Mouse (Mus musculus) thymus, adult 2 months (tissue): ENCODE results near the gene Mcm2. TPM values are rescaled to one million over a fixed set of nuclear protein-coding genes. Genes with fewer than 3 reads are reported as not detected.
A peak's percentile ranks its signal among the peaks of the same experiment; 100 is the strongest.

ENCODE experiments used
- DNase-seq: peaks from one replicate; pipeline ENCODE4 v3.0.0; 2021
- H3K27ac ChIP-seq: fragments of 200-500 bp; 2 replicates; pipeline ENCODE4 v1.5.1; 2012; ENCODE audit warnings: low read length, control low read depth; ENCODE audit not compliant: control insufficient read depth, insufficient read depth
- H3K27me3 ChIP-seq: fragments of 200-500 bp; 2 replicates; pipeline ENCODE4 v1.6.1; 2012; ENCODE audit warnings: mild to moderate bottlenecking, low read length, moderate library complexity, mixed read lengths; ENCODE audit not compliant: control insufficient read depth, insufficient read depth
- H3K36me3 ChIP-seq: fragments of 200-500 bp; 2 replicates; pipeline ENCODE4 v1.6.1; 2012; ENCODE audit warnings: mild to moderate bottlenecking, low read length, moderate library complexity; ENCODE audit not compliant: control insufficient read depth, insufficient read depth
- H3K4me1 ChIP-seq: fragments of 200-500 bp; replicated peaks from 2 replicates; pipeline ENCODE4 v1.6.1; 2012; ENCODE audit warnings: low read length; ENCODE audit not compliant: control insufficient read depth, insufficient read depth
- H3K4me3 ChIP-seq: fragments of 200-500 bp; 2 replicates; pipeline ENCODE4 v1.5.1; 2012; ENCODE audit warnings: mild to moderate bottlenecking, low read length, control low read depth, moderate library complexity; ENCODE audit not compliant: control insufficient read depth, insufficient read depth
- CTCF ChIP-seq: fragments of 200-500 bp; IDR thresholded peaks from 2 replicates; pipeline ENCODE4 v1.5.1; 2012; ENCODE audit warnings: mild to moderate bottlenecking, control low read depth, low read length, moderate library complexity, borderline replicate concordance; ENCODE audit not compliant: control insufficient read depth, poor library complexity, insufficient read depth; ENCODE audit errors: extremely low read depth
- POLR2A ChIP-seq: fragments of 200-500 bp; IDR thresholded peaks from 2 replicates; pipeline ENCODE4 v1.6.1; 2012; ENCODE audit warnings: mild to moderate bottlenecking, low read length, control low read depth, moderate library complexity; ENCODE audit not compliant: control insufficient read depth, poor library complexity, insufficient read depth; ENCODE audit errors: extremely low read depth
- WGBS: fragments of 180-500 bp; shearing (Covaris S2); methylation state at CpG from one replicate; pipeline ENCODE4 v1.1.7; 2018; 5-methylcytosine and 5-hydroxymethylcytosine counted together
- polyA plus RNA-seq: library from polyadenylated mRNA; depleted of rRNA; stranded (reverse); fragments of >200 nt; gene quantifications from 2 replicates; pipeline ENCODE4 v1.2.3, GENCODE M21; 2012

Gene Mcm2
- polyA plus RNA-seq, 1 experiment = 169 TPM

DNA sequence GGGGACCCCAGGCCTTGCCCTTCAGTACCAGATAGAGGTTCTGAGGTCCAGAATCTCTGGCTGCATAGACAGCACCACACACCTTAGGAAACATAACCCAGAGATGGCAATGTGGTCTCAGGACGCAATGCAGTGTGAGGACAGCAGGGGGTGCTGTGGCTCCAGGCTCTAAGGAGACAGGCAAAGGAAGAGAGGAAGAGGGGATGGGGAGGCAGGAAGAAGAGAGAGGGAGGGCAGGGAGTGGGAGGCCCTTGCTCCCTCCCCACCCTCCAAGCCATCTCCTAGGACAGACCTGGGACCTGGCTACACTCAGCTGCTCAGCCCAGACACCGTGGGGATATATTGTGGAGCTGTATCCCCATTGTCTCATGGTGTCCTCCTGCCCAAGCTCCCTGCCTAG is 29.0 kb upstream of the Mcm2 start:
- H3K27ac ChIP-seq = no peak overlapping the region
- H3K4me3 ChIP-seq = no peak overlapping the region
- peaks cover 36% of the 10 kb centered on the region for H3K4me1 ChIP-seq
- H3K36me3 ChIP-seq = no peaks in the 10 kb centered on the region
- no peaks in the 10 kb centered on the region for H3K27me3 ChIP-seq
- DNase-seq = peak; percentile 86
- 0 out of 2 replicates have a peak, but pooled peaks have one; percentile 16 for TF ChIP-seq POLR2A
- TF ChIP-seq CTCF = peak; percentile 91
- WGBS = 13% methylated on average over 2 of the region's 2 CpGs

DNA sequence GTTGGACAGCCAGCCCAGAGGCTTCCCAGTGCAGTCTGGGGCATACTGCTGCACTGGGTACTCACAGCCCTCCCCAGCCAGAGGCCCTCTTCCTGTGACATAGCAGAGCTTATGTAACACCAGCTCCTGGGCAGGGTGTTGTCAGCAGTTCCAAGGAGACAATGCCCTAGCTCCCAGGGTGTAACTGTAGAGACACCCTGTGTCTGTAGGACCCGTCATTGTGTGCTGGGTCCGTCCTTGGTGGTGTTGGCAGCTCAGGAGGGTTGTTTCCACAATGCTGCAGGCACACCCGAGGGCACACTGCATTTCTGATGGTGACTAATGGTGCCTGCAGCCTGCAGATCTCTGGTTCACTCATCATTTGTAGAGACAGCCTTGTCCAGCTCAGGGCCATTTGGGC is 28.3 kb upstream of the Mcm2 start:
- H3K36me3 ChIP-seq = no peaks in the 10 kb centered on the region
- H3K27ac ChIP-seq = no peak overlapping the region
- WGBS = 48% methylated on average over 3 of the region's 3 CpGs
- H3K4me3 ChIP-seq = no peak overlapping the region
- no peaks in the 10 kb centered on the region for H3K27me3 ChIP-seq
- H3K4me1 ChIP-seq = peaks cover 36% of the 10 kb centered on the region
- no peak for DNase-seq
- TF ChIP-seq CTCF (no peak), POLR2A (no peak)

DNA sequence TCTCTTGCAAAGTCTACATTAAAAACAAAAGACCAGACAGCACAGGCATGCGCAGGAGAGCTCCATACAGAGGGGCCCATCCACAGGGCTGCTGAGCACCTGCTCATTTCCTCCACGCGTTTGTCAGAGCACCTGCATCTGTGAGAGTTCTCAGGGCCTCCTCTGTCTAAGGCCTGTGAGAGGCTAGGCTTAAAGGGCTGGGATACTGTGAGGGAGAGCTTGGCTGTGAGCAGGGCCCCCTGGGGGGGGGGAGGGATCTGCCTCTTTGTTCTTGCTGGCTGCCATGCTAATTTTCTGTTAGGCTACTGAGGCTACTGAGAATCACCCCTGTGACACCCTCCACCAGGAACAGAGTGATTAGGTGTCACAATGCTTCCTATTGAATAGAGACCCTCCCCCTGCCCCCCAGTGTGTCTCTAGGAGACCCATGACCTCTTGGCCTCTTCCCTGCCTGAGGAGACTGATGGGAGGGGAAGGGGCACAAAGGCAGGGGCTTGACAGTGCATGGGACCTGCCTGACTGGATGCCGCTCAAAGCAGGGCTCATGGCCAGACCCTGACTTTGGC is 27.1 kb upstream of the Mcm2 start:
- WGBS = 28% methylated on average over 4 of the region's 4 CpGs
- no peaks in the 10 kb centered on the region for H3K36me3 ChIP-seq
- peaks cover 36% of the 10 kb centered on the region for H3K4me1 ChIP-seq
- no peak for TF ChIP-seq POLR2A
- peak; percentile 48; the same call in 1 of the 2 replicates for TF ChIP-seq CTCF
- DNase-seq = peak; percentile 60
- no peaks in the 10 kb centered on the region for H3K27me3 ChIP-seq
- no peak overlapping the region for H3K4me3 ChIP-seq
- peak overlapping the region; percentile 73 for H3K27ac ChIP-seq

DNA sequence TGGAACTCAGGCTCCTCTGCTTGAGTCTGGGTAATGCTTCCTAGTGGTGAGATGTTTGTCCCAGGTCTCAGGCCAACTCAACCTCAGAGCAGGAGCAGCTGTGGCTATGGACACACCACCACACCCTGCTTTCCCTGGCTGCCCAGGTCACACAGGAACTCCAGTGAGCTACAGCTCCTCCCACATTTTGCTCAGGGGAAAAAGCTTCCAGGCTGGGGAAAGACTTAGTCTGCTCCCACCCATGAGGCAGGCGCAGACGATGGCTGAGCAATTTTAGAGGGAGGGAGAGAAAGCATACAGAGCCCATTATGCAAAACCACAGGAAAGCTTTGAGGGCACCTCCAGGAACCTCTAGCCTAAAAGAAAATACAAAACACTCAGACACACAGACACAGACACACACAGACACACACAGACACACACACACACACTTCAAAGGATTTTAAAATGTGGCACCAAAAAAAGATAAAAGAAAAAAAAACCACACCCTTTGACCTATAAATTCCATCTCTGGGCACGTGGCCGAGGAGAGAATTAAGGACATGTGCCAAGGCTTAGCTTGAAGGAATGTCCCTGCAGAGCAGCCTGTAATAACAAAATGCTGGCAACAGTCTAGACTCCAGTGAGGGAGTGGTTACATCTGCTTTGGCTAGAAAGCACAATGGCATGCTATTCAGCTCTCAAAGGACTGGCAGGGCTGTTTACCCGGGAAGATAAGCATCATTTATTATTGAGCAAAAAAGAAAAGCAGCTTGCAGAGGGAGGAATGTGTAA is 26.1 kb upstream of the Mcm2 start:
- TF ChIP-seq CTCF = no peak
- no peak for TF ChIP-seq POLR2A
- Histone ChIP-seq H3K4me3 (no peak overlapping the region), H3K4me1 (peaks cover 36% of the 10 kb centered on the region), H3K27me3 (no peaks in the 10 kb centered on the region), H3K27ac (peak overlapping the region; percentile 8), H3K36me3 (no peaks in the 10 kb centered on the region)
- WGBS = 2% methylated on average over 5 of the region's 5 CpGs
- no peak for DNase-seq

DNA sequence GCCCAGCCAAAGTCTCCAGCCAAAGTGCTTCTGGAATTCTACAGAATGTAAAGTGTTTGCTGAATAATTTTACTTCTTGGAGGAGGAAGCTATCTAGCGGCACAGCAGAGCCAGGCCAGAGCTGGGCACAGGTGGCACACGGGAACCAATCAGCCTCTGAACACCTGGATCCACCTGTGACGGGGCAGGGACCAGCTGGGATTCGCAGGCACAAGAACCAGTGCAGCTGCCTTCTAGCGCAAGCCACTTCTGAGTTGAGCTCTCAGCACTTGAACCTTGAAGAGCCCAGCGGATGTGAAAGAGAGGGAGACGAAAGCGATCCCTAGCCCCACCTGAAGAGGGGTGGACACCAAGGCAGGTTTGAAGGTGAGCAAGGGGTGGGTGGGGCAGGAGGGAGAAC is 20.2 kb upstream of the Mcm2 start:
- Histone ChIP-seq H3K27me3 (no peaks in the 10 kb centered on the region), H3K4me1 (peaks cover under 1% of the 10 kb centered on the region; the same call in 1 of the 2 replicates), H3K36me3 (no peaks in the 10 kb centered on the region), H3K27ac (no peak overlapping the region), H3K4me3 (no peak overlapping the region)
- DNase-seq = no peak
- TF ChIP-seq POLR2A = no peak
- no peak for TF ChIP-seq CTCF
- WGBS = 93% methylated on average over 8 of the region's 8 CpGs

DNA sequence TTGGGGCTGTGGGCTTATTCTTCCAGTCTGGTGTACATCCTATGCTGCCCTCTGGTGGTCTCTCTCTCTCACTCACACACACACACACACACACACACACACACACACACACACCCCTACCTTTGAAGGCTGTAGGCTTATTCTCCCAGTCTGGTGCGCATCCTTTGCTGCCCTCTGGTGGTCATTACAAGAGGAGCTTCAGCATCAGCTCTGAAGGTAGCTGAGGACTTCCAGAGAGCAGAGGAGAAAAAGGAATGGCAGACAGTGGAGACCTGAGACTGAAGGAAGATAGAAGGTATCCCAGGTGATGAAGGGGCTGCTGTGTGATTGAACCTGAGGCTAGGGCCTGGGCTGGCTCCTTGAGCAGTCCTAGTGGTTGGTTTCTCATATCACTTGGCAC is 17.6 kb upstream of the Mcm2 start:
- Histone ChIP-seq H3K4me1 (no peaks in the 10 kb centered on the region), H3K27ac (no peak overlapping the region), H3K36me3 (no peaks in the 10 kb centered on the region), H3K4me3 (no peak overlapping the region), H3K27me3 (no peaks in the 10 kb centered on the region)
- peak; percentile 57 for DNase-seq
- TF ChIP-seq CTCF = peak; percentile 73; the same call in 1 of the 2 replicates
- no peak for TF ChIP-seq POLR2A
- 67% methylated on average over 1 of the region's 1 CpGs for WGBS
